Mouse (Mus musculus) left cerebral cortex, adult 9 months (tissue): Measurements from ENCODE around the gene Lrmda.
A peak's percentile ranks its signal among the peaks of the same experiment; 100 is the strongest.

Experiments
- DNase-seq, 2 experiments: peaks; one replicate each; pipeline ENCODE4 v3.0.0; 2022; ENCODE audit warnings: low spot score in 2 of 2

The Lrmda gene

DNA sequence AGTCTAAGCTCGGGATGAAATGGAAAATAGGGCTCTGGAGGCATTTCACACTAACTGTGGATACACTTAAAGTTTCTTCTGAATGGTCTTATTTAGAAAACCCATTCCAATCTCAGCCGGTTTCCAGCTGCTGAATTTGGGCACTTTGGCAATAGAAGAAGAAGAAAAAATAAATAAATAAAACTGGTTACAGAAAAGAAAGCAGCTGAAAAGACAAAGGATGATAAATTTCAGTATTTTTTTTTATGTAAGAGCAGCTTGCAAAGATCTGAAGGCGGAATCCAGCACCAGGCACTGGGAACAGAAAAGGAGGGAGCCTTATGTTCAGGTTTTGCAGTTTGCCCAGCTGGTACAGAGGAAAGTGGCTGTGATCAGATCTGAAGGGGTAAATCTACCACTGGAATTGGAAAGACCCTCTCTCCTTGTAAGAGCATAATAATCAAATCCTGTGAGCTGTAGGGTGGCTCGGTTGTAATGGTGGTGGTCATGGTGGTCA lies 478.2 kb downstream of the Lrmda start:
- peak in 1 of 2 experiments; percentile 31 for DNase-seq

DNA sequence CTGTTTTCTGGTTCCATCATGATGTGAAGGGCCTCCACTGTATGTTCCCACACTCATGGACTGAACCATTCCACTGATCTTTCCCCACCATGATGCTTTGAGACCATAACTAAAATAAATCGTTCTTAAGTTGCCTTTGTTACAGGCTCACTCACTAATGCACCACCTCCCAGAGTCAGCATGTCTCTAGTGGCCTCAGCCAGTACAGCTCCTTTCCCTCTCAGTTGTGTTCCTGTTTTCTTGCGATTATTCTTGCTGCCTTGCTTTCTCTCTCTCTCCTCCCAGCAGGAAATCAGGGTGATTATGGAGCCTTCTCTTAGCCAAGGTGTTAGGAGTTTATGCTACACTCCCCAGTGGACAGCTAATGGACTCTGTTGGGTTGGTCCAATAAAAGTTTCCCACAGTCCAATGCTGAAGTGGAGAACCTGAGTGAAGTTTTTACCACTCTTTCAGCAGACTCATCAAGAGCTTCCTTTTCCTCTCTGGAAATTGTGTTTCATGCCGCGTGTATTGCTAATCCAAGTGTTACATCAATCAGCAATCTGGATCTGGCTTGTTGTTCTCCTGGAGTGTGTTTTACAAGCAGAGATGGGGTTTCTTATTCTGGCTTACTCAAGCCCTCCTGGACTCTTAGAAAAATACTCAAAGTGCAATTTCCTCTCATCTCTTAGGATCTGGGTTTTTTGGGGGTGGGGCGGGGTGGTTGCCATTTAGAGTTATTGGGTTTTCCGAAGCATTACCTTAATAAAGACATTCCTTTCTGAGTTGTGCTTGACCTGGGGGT lies 490.4 kb downstream of the Lrmda start:
- DNase-seq = no peak

- DNase-seq = no peak
Observed at GRCm38 (mm10) chr14:22510531-22510785, 490.9 kb downstream of the Lrmda start.

- no peak for DNase-seq
Observed at GRCm38 (mm10) chr14:22514362-22515084, 495.0 kb downstream of the Lrmda start.

DNA sequence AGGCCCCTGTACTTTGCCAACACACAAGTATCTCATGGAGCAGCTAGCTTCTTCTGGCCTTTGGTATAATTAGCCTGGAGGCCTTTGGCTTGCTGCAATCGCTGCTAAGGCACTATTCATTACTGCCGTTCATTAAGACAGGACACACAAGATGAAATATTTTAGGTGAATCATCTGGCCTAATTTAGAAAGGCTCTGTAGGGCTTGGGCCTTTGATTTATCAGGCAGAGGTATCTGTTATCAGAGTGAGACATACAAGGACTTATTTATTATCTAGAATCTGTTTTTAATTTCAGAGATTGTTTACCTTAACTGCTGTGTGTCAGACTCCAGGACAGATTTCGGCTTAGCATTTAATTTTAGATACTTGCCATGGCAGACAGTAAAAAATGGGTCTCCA lies 511.2 kb downstream of the Lrmda start:
- no peak for DNase-seq

DNA sequence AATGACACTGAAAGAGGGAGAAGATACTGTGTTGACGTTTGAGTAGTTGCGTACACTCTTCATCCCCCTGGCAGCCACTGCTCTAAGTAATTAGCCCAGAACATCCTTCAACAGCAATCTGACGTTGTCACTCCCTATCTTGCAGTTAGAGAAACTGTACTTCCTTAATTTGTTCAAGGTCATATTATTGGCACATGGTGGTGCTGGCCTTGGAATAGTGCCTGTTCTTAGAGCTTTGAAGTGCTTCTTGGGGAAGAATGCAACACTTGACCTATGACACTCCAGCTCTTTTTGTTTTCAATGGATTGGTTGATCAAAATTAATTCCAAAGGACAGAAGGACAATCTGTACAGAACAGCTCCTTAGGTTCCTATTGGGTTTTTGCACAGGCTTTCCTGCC lies 514.0 kb downstream of the Lrmda start:
- no peak for DNase-seq

DNA sequence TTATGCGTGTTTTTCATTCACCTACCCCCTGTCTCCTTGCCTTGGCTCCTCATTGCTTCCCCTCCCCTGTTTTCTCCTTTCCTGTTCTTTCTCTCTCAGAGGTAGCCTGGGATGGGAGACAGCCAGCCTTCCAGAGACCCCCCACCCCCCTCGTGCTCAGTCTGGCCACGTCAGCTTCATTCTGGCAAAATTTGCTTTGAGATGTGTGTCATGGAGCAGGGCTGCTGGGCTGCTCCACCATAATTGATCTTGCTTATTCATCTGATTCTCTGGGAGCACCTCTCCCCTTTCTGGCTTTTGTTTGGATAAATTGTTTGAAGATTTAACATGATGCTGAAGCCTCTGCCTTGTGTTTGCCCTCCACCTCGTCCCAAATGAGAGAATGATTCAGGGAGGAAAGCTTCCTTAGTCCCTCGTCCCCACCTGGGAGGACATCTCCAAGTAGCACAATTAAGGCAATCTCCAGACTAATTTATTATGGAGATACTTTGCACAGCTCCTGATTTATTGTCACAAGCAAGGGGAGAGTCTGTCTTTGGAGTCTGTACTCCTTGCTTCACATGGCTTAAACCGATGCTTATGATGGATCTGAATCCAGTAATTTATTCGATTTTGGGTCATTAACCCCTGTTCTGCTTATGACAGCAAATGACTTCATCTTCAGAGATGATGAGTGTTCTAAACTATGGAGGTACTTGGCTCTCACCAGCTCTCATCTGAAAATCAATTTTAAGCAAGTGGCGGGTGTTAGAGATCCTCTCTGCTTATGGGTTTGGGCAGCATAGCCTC lies 526.6 kb downstream of the Lrmda start:
- DNase-seq = no peak

GRCm38 (mm10) chr14:22546676-22546984 lies 527.1 kb downstream of the Lrmda start:
- no peak for DNase-seq

DNA sequence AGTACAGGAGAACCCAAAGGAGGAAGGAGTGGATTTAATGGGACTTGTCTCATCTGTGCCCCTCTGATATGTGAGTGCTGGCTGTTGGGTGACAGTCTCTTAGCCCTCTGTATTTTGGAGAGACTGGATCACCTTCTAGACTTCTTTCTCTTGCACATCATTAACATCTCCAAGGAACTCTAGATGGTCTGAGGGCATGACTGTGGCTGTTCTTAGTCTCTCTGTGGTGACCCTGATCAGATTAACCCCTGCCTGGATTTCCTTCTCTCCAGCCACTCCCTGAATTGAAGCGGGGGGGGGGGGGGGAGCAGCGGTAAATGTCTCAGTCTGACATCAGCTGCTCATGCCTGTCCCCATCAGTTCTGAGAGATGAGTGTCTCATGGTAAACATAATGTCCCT lies 528.8 kb downstream of the Lrmda start:
- no peak for DNase-seq

DNA sequence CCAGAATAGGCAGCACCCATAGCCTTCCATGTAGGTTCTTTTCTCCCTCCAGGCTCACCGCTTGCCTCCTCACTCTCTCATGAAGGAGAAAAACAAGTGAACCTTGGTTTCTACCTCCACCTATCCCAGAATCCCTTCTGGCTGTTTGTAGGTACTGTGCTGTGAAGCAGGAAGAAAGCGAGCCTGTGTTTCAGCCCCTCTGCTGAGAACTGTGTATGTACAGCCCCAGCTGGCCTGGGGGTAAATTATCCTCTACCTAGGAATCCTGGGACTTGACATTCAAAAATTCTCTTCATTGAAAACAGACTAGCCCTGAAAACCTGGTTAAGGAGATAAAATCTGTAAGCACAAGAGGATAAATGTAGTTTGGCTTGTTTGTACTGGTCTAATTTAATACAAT lies 529.7 kb downstream of the Lrmda start:
- no peak for DNase-seq

- DNase-seq = no peak
Observed at GRCm38 (mm10) chr14:22552358-22552757, 532.8 kb downstream of the Lrmda start.

DNA sequence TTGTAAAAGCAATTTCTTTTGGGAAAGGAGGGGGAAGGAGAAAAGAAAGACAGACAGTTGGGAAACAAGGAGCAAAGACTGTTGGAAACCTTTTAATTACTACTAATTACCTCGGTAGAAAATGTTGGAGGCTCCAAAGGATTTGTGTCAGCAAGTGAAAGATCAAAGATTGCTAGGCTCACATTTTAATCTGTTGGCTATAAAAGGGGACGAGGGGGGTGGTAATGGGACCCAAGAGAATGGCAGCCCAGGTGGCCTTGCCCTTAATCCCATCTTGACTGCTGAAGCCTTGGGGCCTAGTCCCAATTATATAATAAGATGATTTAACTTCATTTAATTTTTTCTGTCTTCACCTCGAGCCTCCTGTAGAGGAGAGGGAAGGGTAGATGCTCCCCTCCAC lies 533.3 kb downstream of the Lrmda start:
- DNase-seq = no peak

GRCm38 (mm10) chr14:22553717-22554116 lies 534.2 kb downstream of the Lrmda start:
- no peak for DNase-seq

DNA sequence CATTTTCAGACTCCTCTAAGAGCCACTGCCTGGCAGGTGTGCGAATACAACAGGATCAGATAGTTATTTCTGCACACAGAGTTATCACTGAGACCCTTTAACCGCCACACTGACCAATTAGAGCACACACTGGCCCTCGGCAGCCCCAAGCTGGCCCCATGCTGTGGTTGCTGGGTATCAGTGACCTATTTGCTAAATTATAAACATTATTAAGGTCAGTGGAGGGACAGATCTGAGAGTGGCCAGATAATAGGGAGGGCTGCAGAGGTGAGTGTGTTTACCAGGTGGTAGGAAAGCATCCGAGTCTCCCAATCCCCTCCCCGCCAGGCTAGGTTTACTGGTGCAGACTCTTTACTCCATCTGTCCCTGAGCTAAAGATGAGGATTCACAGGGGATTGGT lies 553.0 kb downstream of the Lrmda start:
- no peak for DNase-seq

GRCm38 (mm10) chr14:22573585-22573984 lies 554.1 kb downstream of the Lrmda start:
- no peak for DNase-seq

GRCm38 (mm10) chr14:22574006-22574405 lies 554.5 kb downstream of the Lrmda start:
- no peak for DNase-seq

GRCm38 (mm10) chr14:22576441-22576840 lies 556.9 kb downstream of the Lrmda start:
- DNase-seq = no peak

DNA sequence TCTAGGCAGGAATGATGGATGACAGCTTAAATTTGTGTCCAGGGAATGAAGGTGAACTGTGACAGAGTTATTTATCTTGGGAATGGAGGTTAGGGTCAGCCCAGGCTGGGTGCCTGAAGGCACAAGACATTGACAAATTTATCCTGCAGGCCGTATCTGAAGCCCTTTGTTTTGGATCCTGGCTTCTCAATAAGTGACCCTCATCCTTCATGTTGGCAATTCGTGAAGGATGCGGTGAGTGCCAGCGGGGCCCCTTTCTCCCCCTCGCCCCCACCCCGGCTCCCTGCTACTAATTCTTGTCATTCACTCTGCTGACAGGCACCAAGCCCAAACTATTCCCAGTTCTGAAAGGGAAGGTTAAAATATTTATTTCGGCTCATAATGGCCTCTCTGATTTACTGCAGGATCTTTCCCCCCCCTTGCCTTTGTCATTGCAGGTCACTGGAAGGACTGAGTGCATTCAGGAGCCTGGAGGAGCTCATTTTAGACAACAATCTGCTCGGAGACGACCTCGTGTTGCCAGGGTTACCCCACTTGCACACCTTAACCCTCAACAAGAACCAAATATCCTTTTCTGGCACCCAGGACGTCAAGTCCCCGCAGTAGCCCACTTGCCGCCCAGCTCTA lies 558.0 kb downstream of the Lrmda start:
- no peak for DNase-seq

DNA sequence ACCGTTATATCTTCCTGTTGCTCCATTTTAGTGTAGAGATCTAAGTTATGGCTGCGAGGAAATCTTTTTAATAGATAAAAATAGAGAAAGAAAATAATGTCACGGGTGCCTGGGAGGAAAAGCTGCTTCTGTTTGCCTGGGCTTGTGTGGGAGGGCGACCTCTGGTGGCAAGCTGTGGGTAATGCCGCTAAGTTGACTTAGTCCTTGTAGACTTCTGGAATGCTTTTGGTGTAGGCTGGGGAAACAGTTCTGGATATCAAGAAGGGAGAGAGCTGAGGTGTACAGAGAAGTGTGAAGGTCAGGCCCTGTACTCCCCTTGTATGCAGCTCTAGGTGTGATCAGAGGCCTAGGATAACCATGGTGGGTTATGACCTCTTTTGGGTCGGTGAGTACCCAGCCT lies 558.7 kb downstream of the Lrmda start:
- peak; percentile 11 to 90 for DNase-seq

GRCm38 (mm10) chr14:22578986-22579385 lies 559.5 kb downstream of the Lrmda start:
- DNase-seq = no peak

DNA sequence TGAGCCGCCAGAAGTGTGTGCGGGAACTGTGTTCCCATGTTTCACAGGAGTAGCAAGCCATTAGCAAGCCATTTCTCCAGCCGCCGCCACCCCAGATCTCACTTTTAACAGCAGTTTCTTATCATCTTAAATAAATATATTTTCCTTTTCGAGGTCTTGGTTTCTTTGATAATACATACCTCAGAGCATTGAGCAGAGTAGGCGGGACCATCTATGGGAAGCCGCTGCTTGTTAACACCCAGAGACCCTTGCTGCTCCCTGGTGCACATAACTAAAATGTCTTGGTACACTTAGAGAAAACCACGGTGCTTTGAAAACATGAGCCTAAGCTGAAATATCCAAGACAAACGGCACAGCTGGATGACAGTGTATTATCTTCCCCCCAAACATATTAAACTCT lies 562.6 kb downstream of the Lrmda start:
- no peak for DNase-seq

GRCm38 (mm10) chr14:22586281-22586680 lies 566.8 kb downstream of the Lrmda start:
- DNase-seq = no peak
